Mouse (Mus musculus) spleen, adult 2 months (tissue): ENCODE results near the gene Ece1.

Source experiments
- CTCF ChIP-seq: fragments of 200-500 bp; IDR thresholded peaks from 2 replicates; pipeline ENCODE4 v1.5.1; 2011; ENCODE audit warnings: mild to moderate bottlenecking, inconsistent platforms; ENCODE audit not compliant: insufficient read depth, insufficient read length, insufficient replicate concordance; ENCODE audit errors: extremely low read depth
- POLR2A ChIP-seq: fragments of 200-500 bp; IDR thresholded peaks from 2 replicates; pipeline ENCODE4 v1.6.1; 2011; ENCODE audit warnings: low read depth, low read length, inconsistent platforms

- TF ChIP-seq POLR2A (no peak), CTCF (no peak)
These were observed 129.2 kb downstream of the Ece1 start for GRCm38 (mm10) chr4:137991240-137991639.
